Mouse (Mus musculus) small intestine, adult 2 months (tissue): ENCODE measurements around the gene Nbr1.

ENCODE experiments used
- CTCF ChIP-seq: fragments of 200-500 bp; IDR thresholded peaks from 2 replicates; pipeline ENCODE4 v1.5.1; 2012; ENCODE audit warnings: low read depth, mild to moderate bottlenecking, control low read depth, inconsistent platforms, low read length, moderate library complexity, mixed read lengths; ENCODE audit not compliant: insufficient replicate concordance, insufficient read length; ENCODE audit errors: extremely low read depth
- POLR2A ChIP-seq: fragments of 200-500 bp; IDR thresholded peaks from 2 replicates; pipeline ENCODE4 v1.6.1; 2012; ENCODE audit warnings: low read depth, mild to moderate bottlenecking, control low read depth, inconsistent platforms, low read length, moderate library complexity

- no peak for TF ChIP-seq CTCF
- no peak for TF ChIP-seq POLR2A
Measured at GRCm38 (mm10) chr11:101526686-101527085, 25.3 kb upstream of the Nbr1 start.
